Mouse (Mus musculus) B cell, adult (primary cell): Measurements from ENCODE around the gene Fthl17e. TPM values are rescaled to one million over a fixed set of nuclear protein-coding genes. Genes with fewer than 3 reads are reported as not detected.

Experiments
- total RNA-seq: library from RNA; stranded (reverse); gene quantifications from 4 replicates; pipeline ENCODE4 v1.2.4, GENCODE M21; 2023; ENCODE audit not compliant: inconsistent age

The Fthl17e gene
- total RNA-seq: not detected in 4 replicates

DNA sequence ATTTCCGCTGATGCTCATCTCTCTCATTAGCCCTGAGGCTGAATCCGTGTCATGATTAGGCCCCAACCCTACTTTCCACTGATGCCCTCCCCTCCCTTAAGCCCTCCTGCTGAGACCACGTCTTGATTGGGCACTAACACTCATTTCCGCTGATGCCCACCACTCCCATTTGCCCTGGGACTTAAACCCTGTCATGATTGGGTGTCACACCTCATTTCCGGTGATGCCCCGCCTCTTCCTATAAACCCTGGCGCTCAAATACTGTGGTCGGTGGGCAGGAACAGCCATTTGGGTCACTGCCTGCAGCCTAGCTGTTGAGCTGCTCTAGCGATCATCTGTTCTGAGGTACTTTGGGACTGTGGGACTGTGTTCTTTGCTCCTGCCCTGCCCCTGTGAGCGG is at the start of gene Fthl17e:
TSS of gene Fthl17e (plus strand) at position 301 of the 400 bp plus-strand sequence.

DNA sequence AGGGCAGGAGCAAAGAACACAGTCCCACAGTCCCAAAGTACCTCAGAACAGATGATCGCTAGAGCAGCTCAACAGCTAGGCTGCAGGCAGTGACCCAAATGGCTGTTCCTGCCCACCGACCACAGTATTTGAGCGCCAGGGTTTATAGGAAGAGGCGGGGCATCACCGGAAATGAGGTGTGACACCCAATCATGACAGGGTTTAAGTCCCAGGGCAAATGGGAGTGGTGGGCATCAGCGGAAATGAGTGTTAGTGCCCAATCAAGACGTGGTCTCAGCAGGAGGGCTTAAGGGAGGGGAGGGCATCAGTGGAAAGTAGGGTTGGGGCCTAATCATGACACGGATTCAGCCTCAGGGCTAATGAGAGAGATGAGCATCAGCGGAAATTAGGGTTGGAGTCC is 46.6 kb upstream of the Fthl17e start, which contains the start of gene Fthl17d:
TSS of gene Fthl17d (minus strand) at position 101 of the 400 bp plus-strand sequence.

DNA sequence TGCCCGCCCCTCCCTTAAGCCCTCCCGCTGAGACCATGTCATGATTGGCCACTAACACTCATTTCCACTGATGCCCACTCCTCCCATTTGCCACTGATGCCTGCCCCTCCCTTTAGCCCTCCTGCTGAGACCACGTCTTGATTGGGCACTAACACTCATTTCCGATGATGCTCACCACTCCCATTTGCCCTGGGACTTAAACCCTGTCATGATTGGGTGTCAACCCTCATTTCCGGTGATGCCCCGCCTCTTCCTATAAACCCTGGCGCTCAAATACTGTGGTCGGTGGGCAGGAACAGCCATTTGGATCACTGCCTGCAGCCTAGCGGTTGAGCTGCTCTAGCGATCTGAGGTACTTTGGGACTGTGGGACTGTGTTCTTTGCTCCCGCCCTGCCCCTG is 29.4 kb downstream of the Fthl17e start, which contains the start of gene Fthl17f:
TSS of gene Fthl17f (plus strand) at position 301 of the 400 bp plus-strand sequence.

Other genes with a start within 250 kb of the Fthl17e start
- gene Ssxb5, start 229.8 kb upstream of the Fthl17e start, total RNA-seq: not detected in 4 replicates
- not detected in 4 replicates for gene Gm6592, start 189.5 kb upstream of the Fthl17e start, total RNA-seq
- not detected in 4 replicates for gene Gm5751, start 159.2 kb upstream of the Fthl17e start, total RNA-seq
- gene B630019K06Rik, start 141.1 kb upstream of the Fthl17e start, total RNA-seq: 0.19 to 0.39 TPM (median 0.30 TPM) in 4 replicates
- gene Fthl17b, start 70.5 kb upstream of the Fthl17e start, total RNA-seq: not detected in 4 replicates
- gene Fthl17c, start 56.9 kb upstream of the Fthl17e start, total RNA-seq: not detected in 4 replicates
- not detected in 4 replicates for gene Fthl17d, start 46.7 kb upstream of the Fthl17e start, total RNA-seq
- gene Fthl17f, start 29.5 kb downstream of the Fthl17e start, total RNA-seq: not detected in 4 replicates
- gene 4930402K13Rik, start 71.1 kb downstream of the Fthl17e start, total RNA-seq: not detected in 4 replicates
- not detected in 4 replicates for gene Lancl3, start 166.4 kb downstream of the Fthl17e start, total RNA-seq
- not detected in 4 replicates for gene Gm14862, start 223.4 kb downstream of the Fthl17e start, total RNA-seq
- gene Xk, start 239.3 kb downstream of the Fthl17e start, total RNA-seq: 3.6 to 5.1 TPM (median 4.5 TPM) in 4 replicates